Comparison of ENCODE assay signal across 8 mouse cellular contexts in the genomic region with DNA sequence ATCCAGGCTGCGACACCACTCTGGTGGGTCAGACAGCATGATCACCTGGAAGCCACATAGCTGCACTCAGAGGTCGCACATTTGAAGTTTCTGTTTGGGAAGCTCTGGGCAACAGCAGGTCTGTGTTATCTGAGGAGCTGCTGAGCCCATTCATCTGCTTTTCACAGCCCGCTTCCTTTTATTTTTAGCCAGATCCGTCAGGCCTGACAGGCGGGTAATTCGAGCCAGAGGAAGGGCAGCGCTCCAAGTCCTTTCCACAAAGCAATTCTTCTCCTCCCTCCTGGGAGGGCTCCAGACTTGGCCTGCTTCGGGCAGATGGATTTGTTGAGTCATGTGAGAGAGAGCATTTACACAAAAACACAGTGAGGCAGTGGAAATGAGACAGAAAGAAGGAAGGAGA.
DNase-seq lines count a peak whose midpoint lies in the region; ATAC-seq lines count a peak whose summit lies in the region.

No protein-coding gene starts in this region.

- peak; percentile 54 to 59 for ATAC-seq in hematopoietic stem cell, adult 5-6 weeks (replicated peaks in 1 of 2; ENCODE audit: insufficient read depth in 1 of 2, low FRiP score in 2 of 2, low TSS enrichment in 1 of 2, low read depth in 1 of 2, poor library complexity in 2 of 2, severe bottlenecking in 2 of 2)

- DNase-seq in MEL-GATA-1-ER (ENCODE audit: extremely low read depth, low read depth), result peak; percentile 52
- DNase-seq in cerebellum, postnatal 10 days, result peak; percentile 98
- peak; percentile 87 for DNase-seq in frontal cortex, postnatal 10 days (ENCODE audit: low spot score in 2 of 2)
- DNase-seq in layer of hippocampus, adult 8-10 months (ENCODE audit: low spot score in 2 of 2), result peak; percentile 93 to 95
- DNase-seq in lung, adult 18-20 months, result peak; percentile 90 to 93
- peak; percentile 83 for DNase-seq in ovary, adult 18-20 months (ENCODE audit: low spot score)
- DNase-seq in urinary bladder, postnatal 4 days (ENCODE audit: low spot score in 2 of 2), result peak; percentile 85 to 90

Comparison
In these comparisons a context has a peak if more than half of its experiments do, and no peak if none do; other contexts are left out.
1. Peak in every context shown above with its lines: DNase-seq and ATAC-seq.